Mouse (Mus musculus) liver, postnatal 0 days (tissue): ENCODE data around the gene Nup205. TPM values are rescaled to one million over a fixed set of nuclear protein-coding genes. Genes with fewer than 3 reads are reported as not detected.

Experiments
- ATAC-seq: fragments of 200-750 bp; cut with Nextera tagmentation; 2 replicates; pipeline ENCODE4 v1.8.0; 2017; ENCODE audit warnings: mild to moderate bottlenecking, moderate library complexity
- DNase-seq: peaks from one replicate; pipeline ENCODE4 v3.0.0-alpha.2; 2016
- H3K27ac ChIP-seq: fragments of 300-500 bp; sonication (generic); 2 replicates; pipeline ENCODE4 v1.5.1; 2014; ENCODE audit warnings: antibody characterized with exemption, moderate library complexity, mild to moderate bottlenecking, low read depth
- H3K27me3 ChIP-seq: fragments of 300-500 bp; sonication (generic); 2 replicates; pipeline ENCODE4 v1.6.1; 2014; ENCODE audit warnings: low read length, control low read depth, mixed read lengths; ENCODE audit not compliant: insufficient read depth
- H3K36me3 ChIP-seq: fragments of 300-500 bp; sonication (generic); replicated peaks from 2 replicates; pipeline ENCODE4 v1.6.1; 2014; ENCODE audit warnings: mild to moderate bottlenecking, control low read depth, low read length, moderate library complexity, mixed read lengths; ENCODE audit not compliant: insufficient read depth
- H3K4me1 ChIP-seq: fragments of 300-500 bp; sonication (generic); 2 replicates; pipeline ENCODE4 v1.6.1; 2014; ENCODE audit warnings: antibody characterized with exemption, mild to moderate bottlenecking, control low read depth; ENCODE audit not compliant: insufficient read depth
- H3K4me2 ChIP-seq: fragments of 300-500 bp; sonication (generic); 2 replicates; pipeline ENCODE4 v1.6.1; 2014; ENCODE audit warnings: low read depth, mild to moderate bottlenecking, low read length, moderate library complexity, mixed read lengths
- H3K4me3 ChIP-seq: fragments of 300-500 bp; sonication (generic); 2 replicates; pipeline ENCODE4 v1.5.1; 2014; ENCODE audit warnings: low read depth, low read length
- H3K9ac ChIP-seq: fragments of 300-500 bp; sonication (generic); replicated peaks from 2 replicates; pipeline ENCODE4 v1.6.1; 2014; ENCODE audit warnings: mild to moderate bottlenecking, moderate library complexity
- H3K9me3 ChIP-seq: fragments of 300-500 bp; sonication (generic); 2 replicates; pipeline ENCODE4 v1.6.1; 2016; ENCODE audit warnings: mild to moderate bottlenecking, control low read depth, low read length, mixed read lengths
- CTCF ChIP-seq: sonication (generic); IDR thresholded peaks from 2 replicates; pipeline ENCODE4 v1.5.1; 2016; ENCODE audit warnings: antibody characterized with exemption, low read depth
- EP300 ChIP-seq: IDR thresholded peaks from 2 replicates; pipeline ENCODE4 v1.6.1; 2016; ENCODE audit warnings: antibody characterized with exemption, low read depth, mild to moderate bottlenecking
- WGBS: fragments of 180-500 bp; shearing (Covaris S2); extraction: QIAGEN DNeasy Blood & Tissue Kit; methylation state at CpG from one replicate; pipeline ENCODE4 v1.1.7; 2014; ENCODE audit not compliant: insufficient replicate concordance; 5-methylcytosine and 5-hydroxymethylcytosine counted together
- polyA plus RNA-seq: library from polyadenylated mRNA; unstranded; fragments of >200 nt; fragmentation: Nextera tagmentation; extraction: Ambion mirVana; gene quantifications from 2 replicates; pipeline ENCODE4 v1.2.1, GENCODE M21; 2015

Nup205 gene
- polyA plus RNA-seq, 1 experiment from 2014 or later = 6.3 TPM

DNA sequence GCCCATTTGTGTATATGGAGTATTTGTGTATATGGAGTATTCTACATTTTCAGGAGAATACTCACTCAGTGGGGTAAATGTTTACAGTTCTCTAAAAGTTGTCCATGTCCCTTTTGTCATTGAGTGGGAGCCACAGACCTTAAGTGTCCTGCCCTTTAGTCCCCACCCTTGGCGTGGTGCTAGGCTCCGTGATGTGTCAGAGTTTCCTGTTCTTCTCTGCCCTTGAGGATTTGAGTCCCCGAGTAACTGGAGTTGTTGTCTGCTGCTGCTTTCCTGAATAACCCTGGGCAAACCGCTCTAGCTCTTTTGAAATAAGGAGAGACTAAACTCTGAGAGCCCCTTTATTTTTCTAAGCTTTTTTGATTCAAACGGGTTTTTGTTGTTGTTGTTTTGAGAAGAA is 82.3 kb downstream of the Nup205 start:
- H3K27me3 ChIP-seq = no peaks in the 10 kb centered on the region
- ATAC-seq (no peak), DNase-seq (no peak)
- TF ChIP-seq CTCF (no peak), EP300 (no peak)
- H3K9me3 ChIP-seq = no peaks in the 10 kb centered on the region
- WGBS = 63% methylated on average over 5 of the region's 5 CpGs
- H3K36me3 ChIP-seq = peaks cover 44% of the 10 kb centered on the region
- 0 out of 2 replicates have a peak overlapping the region, but pooled peaks have one; percentile 12 for H3K27ac ChIP-seq
- no peak overlapping the region for H3K4me3 ChIP-seq
- H3K4me1 ChIP-seq = peaks cover 46% of the 10 kb centered on the region
- no peak overlapping the region for H3K9ac ChIP-seq
- H3K4me2 ChIP-seq = peak overlapping the region; percentile 9; the same call in 1 of the 2 replicates

DNA sequence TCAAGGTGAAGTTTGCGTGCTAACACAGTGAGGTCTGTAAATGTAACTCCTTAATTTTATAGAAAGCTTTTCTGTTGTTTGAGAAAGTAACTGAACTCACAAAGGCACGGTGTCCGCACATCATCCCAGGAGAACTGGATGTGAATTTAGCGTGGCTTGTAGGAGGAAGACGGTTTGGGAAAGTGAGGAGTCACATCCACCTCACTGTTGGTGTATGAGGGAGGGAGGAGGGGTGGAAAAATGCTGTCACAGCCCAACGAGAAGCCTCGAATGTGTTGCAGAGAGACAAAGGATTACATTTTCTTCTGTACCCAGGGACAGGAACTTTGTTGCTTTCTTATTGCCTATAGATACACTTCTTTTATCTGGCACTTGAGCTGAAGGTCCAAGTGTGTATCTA is 83.3 kb downstream of the Nup205 start:
- Histone ChIP-seq H3K9ac (no peak overlapping the region), H3K36me3 (peaks cover 44% of the 10 kb centered on the region), H3K4me2 (no peak overlapping the region), H3K27ac (0 out of 2 replicates have a peak overlapping the region, but pooled peaks have one; percentile 11), H3K4me3 (no peak overlapping the region), H3K9me3 (no peaks in the 10 kb centered on the region), H3K4me1 (peaks cover 36% of the 10 kb centered on the region), H3K27me3 (no peaks in the 10 kb centered on the region)
- no peak for ATAC-seq
- 77% methylated on average over 7 of the region's 7 CpGs for WGBS
- DNase-seq = no peak
- TF ChIP-seq CTCF (no peak), EP300 (no peak)

DNA sequence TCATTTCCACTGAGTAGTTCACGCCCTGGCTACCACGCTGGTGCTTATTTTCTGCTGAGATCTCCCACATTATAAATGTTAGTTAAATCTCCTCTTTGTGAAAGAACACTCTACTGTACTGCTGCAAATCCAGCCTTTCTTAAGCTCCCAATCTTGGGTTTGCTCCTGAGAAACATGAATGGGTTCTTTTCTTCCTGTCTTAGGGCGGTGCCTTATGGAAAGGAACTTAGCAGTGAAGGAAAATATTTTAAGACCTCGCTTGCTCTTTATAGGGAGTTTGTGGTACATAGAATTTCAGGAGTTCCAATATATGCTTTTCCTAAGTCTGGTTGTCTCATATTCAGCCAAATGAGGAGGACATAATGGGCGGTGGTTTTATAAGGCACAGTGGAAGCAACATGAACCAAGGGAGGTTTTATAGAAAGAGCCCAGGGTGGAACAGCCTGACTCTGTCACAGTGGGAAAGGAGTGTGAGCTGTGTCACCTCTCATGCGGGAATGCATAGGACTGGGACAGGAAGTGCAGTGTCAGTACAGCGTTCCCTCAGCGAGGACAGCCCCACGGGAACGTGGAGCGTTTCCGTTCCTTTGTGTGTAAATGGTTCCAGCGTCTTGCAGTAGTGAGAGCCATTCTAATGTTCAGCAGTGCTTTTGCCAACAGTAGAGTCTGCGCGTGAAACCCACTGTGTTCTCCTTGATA is 88.5 kb downstream of the Nup205 start:
- Histone ChIP-seq H3K27me3 (no peaks in the 10 kb centered on the region), H3K9ac (no peak overlapping the region), H3K4me1 (no peaks in the 10 kb centered on the region), H3K36me3 (peaks cover 34% of the 10 kb centered on the region), H3K4me3 (no peak overlapping the region), H3K4me2 (no peak overlapping the region), H3K9me3 (no peaks in the 10 kb centered on the region), H3K27ac (no peak overlapping the region)
- ATAC-seq (no peak), DNase-seq (no peak)
- no peak for TF ChIP-seq CTCF
- TF ChIP-seq EP300 = no peak
- WGBS = 76% methylated on average over 15 of the region's 15 CpGs

DNA sequence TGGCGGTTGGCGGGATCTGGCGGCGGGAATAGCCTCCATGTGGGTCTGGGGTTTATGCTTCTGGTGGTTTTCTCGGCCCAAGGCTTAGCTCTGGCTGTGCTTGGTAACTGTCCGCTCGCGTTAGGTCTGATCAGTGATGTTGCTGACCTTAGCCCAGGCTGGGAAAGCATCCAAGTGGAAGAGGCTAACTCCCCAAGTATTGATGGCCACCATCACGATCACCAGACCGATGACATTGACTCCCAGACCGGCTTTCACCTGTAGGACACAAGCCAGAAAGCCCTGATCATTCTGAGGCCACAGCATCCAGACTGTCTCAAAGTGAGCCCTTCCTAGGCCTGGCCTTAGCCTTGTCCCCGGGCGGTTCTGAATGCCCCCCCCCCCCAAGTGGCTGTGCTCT is 91.5 kb downstream of the Nup205 start:
- no peak for ATAC-seq
- H3K9me3 ChIP-seq = no peaks in the 10 kb centered on the region
- peaks cover 6% of the 10 kb centered on the region; the same call in 1 of the 2 replicates for H3K36me3 ChIP-seq
- DNase-seq = no peak
- TF ChIP-seq CTCF (no peak), EP300 (no peak)
- no peaks in the 10 kb centered on the region for H3K4me1 ChIP-seq
- 95% methylated on average over 13 of the region's 13 CpGs for WGBS
- H3K9ac ChIP-seq = no peak overlapping the region
- H3K4me3 ChIP-seq = no peak overlapping the region
- H3K27ac ChIP-seq = no peak overlapping the region
- H3K4me2 ChIP-seq = no peak overlapping the region
- no peaks in the 10 kb centered on the region for H3K27me3 ChIP-seq

DNA sequence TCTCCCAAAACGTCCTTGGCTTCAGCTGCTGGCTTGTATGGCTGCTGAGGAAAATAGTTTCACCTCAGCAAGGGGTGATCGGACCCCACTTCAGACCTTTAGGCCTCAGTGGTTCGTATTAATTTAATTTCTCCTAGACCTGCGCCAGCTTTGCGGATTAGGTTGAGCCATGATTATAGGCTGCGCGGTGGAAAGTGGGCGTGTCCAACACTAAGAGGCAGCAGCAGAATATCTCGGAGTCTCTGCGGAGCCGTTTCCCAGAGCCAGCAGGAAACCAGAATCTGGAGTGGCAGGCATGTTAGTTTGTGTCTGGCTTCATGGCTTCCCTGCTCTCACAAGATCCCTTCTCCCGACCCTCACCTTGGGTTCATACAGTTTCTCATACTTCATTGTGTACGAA is 92.4 kb downstream of the Nup205 start:
- DNase-seq = no peak
- no peak overlapping the region for H3K4me3 ChIP-seq
- H3K36me3 ChIP-seq = no peaks in the 10 kb centered on the region
- no peak overlapping the region for H3K27ac ChIP-seq
- TF ChIP-seq EP300 (no peak), CTCF (no peak)
- 76% methylated on average over 13 of the region's 13 CpGs for WGBS
- no peaks in the 10 kb centered on the region for H3K4me1 ChIP-seq
- no peak for ATAC-seq
- H3K9ac ChIP-seq = no peak overlapping the region
- H3K27me3 ChIP-seq = no peaks in the 10 kb centered on the region
- no peaks in the 10 kb centered on the region for H3K9me3 ChIP-seq
- no peak overlapping the region for H3K4me2 ChIP-seq

DNA sequence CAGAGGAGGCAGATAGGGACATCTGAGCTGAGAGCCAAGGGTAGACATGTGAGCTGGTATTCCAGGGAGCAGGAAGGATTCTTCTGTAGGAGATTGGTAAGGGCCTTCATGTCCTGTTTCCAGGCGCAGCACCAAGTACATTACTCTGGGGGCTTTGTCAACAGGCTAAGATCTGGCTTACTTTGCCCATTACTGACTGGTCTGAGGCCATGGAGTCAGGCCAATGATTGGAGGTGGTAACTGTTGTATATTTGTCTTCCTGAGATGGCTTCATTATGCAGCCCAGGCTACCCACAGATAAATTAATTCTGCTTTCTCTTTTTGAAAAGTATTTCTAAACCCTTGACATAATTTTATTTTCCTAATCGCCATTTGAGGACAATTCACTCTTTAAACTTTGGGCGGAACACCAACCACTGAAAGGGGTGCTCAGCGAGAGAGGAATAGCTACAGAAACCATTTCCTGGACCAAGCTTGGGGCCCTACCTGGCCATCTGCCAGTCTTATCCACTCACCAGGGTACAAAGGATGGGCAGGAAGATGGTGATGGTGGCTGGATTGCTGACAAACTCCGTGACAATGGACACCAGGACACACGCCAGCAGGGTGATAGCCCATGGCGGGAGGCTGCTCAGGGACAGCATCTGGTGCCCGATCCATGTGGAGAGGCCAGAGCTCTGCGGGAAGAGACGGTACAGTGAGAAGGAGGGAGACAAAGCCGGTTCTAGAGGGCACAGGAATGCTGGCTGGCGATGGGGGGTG is 94.1 kb downstream of the Nup205 start:
- TF ChIP-seq EP300 (no peak), CTCF (no peak)
- no peak for ATAC-seq

More for the DNA sequence above, 94.1 kb downstream of the Nup205 start:
- Histone ChIP-seq H3K9ac (no peak overlapping the region), H3K4me3 (no peak overlapping the region), H3K4me2 (no peak overlapping the region), H3K9me3 (no peaks in the 10 kb centered on the region), H3K27me3 (no peaks in the 10 kb centered on the region), H3K4me1 (no peaks in the 10 kb centered on the region), H3K36me3 (no peaks in the 10 kb centered on the region), H3K27ac (no peak overlapping the region)
- WGBS = 89% methylated on average over 12 of the region's 12 CpGs
- DNase-seq = no peak
